Comparison of ENCODE assay signal across 27 mouse cellular contexts in genomic region chr13:58886108-58886507, GRCm38 (mm10).
DNase-seq lines count a peak whose midpoint lies in the region; ATAC-seq and TF ChIP-seq lines count a peak whose summit lies in the region.
"Had no signal": no experiment of that assay in that cellular context is flagged by ENCODE, and none has a peak within 500 bp of the region (broad histone marks: within the 10 kb centered on the region; RNA-seq: fewer than 3 reads in every experiment).

No protein-coding gene starts in this region.

- H3K4me1 ChIP-seq in forebrain, postnatal 0 days (ENCODE audit: insufficient read depth), result peaks cover 5% of the 10 kb centered on the region; the same call in 1 of the 2 replicates
- no peaks in the 10 kb centered on the region for H3K4me1 ChIP-seq in forebrain, embryonic 10.5 days
- H3K4me1 ChIP-seq in heart, embryonic 10.5 days, result no peaks in the 10 kb centered on the region
- no peaks in the 10 kb centered on the region for H3K4me1 ChIP-seq in kidney, embryonic 15.5 days
- H3K4me1 ChIP-seq: heart, embryonic 12.5 days; heart, embryonic 15.5 days had no signal

- WGBS in forebrain, postnatal 0 days, result 69% methylated on average over 8 of the region's 8 CpGs
- 79% methylated on average over 8 of the region's 8 CpGs for WGBS in forebrain, embryonic 10.5 days
- 64% methylated on average over 8 of the region's 8 CpGs for WGBS in heart, embryonic 10.5 days
- WGBS in kidney, embryonic 15.5 days, result 81% methylated on average over 8 of the region's 8 CpGs

- H3K4me3 ChIP-seq in forebrain, postnatal 0 days (ENCODE audit: low read depth, low read length), result no peak overlapping the region
- no peak overlapping the region for H3K4me3 ChIP-seq in forebrain, embryonic 10.5 days
- no peak overlapping the region for H3K4me3 ChIP-seq in heart, embryonic 10.5 days
- no peak overlapping the region for H3K4me3 ChIP-seq in kidney, embryonic 15.5 days (replicated peaks)
- H3K4me3 ChIP-seq: gastrocnemius, adult 2 months; heart, adult 2 months; heart, embryonic 12.5 days; heart, embryonic 15.5 days had no signal

- intact Hi-C loops in left cerebral cortex, postnatal 10 days (cut with DNase I), result no loop called here

- no peaks in the 10 kb centered on the region for H3K27me3 ChIP-seq in forebrain, postnatal 0 days (ENCODE audit: insufficient read depth, low read length)
- H3K27me3 ChIP-seq in forebrain, embryonic 10.5 days (ENCODE audit: poor library complexity, severe bottlenecking), result no peaks in the 10 kb centered on the region
- no peaks in the 10 kb centered on the region for H3K27me3 ChIP-seq in heart, embryonic 10.5 days (ENCODE audit: insufficient read depth, poor library complexity, severe bottlenecking)
- H3K27me3 ChIP-seq in kidney, embryonic 15.5 days, result no peaks in the 10 kb centered on the region
- H3K27me3 ChIP-seq: CH12.LX; heart, embryonic 12.5 days; heart, embryonic 15.5 days; Patski had no signal

- no peak overlapping the region for H3K4me2 ChIP-seq in forebrain, postnatal 0 days (ENCODE audit: low read depth)
- no peak overlapping the region for H3K4me2 ChIP-seq in kidney, embryonic 15.5 days
- H3K4me2 ChIP-seq: heart, embryonic 12.5 days; heart, embryonic 15.5 days; hindbrain, embryonic 14.5 days had no signal

- DNase-seq in forebrain, postnatal 0 days, result no peak
- DNase-seq in forebrain, embryonic 10.5 days (ENCODE audit: extremely low spot score, low spot score), result no peak
- peak; percentile 0 for DNase-seq in heart, adult 8-10 months (ENCODE audit: low spot score)
- DNase-seq in heart, embryonic 10.5 days (ENCODE audit: low spot score), result no peak
- peak; percentile 16 to 26 for DNase-seq in left cerebral cortex, adult 9 months (ENCODE audit: low spot score in 2 of 2)
- DNase-seq in left cerebral cortex, postnatal 10 days (ENCODE audit: extremely low spot score in 1 of 2, low spot score in 2 of 2), result no peak
- DNase-seq in brain, adult 2 months (ENCODE audit: low read depth, low spot score), result peak; percentile 82
- DNase-seq: adrenal gland, postnatal 14 days; B cell, adult 2 months; cerebellum, adult 18-20 months; cerebellum, adult 9-10 months; cerebellum, postnatal 14 days; gastrocnemius, adult 2 months; gastrocnemius, postnatal 25 days; heart, postnatal 4 days had no signal

- H3K9ac ChIP-seq in forebrain, postnatal 0 days, result no peak overlapping the region
- H3K9ac ChIP-seq in kidney, embryonic 15.5 days, result no peak overlapping the region
- H3K9ac ChIP-seq: heart, embryonic 12.5 days; heart, embryonic 15.5 days; hindbrain, embryonic 14.5 days had no signal

- 0 out of 2 replicates have a peak overlapping the region, but pooled peaks have one; percentile 5 for H3K27ac ChIP-seq in forebrain, postnatal 0 days (ENCODE audit: low read depth, low read length)
- H3K27ac ChIP-seq in forebrain, embryonic 10.5 days, result no peak overlapping the region
- no peak overlapping the region for H3K27ac ChIP-seq in heart, embryonic 10.5 days
- H3K27ac ChIP-seq in kidney, embryonic 15.5 days, result no peak overlapping the region
- H3K27ac ChIP-seq: gastrocnemius, adult 2 months; heart, adult 2 months; heart, embryonic 15.5 days; hindbrain, embryonic 14.5 days; hindbrain, postnatal 0 days had no signal

- no peaks in the 10 kb centered on the region; the same call in 1 of the 2 replicates for H3K36me3 ChIP-seq in forebrain, postnatal 0 days (ENCODE audit: insufficient read depth)
- H3K36me3 ChIP-seq in forebrain, embryonic 10.5 days (replicated peaks), result peaks cover 21% of the 10 kb centered on the region
- H3K36me3 ChIP-seq in heart, embryonic 10.5 days, result no peaks in the 10 kb centered on the region
- H3K36me3 ChIP-seq in kidney, embryonic 15.5 days, result no peaks in the 10 kb centered on the region
- H3K36me3 ChIP-seq: G1E; heart, embryonic 12.5 days; heart, embryonic 15.5 days had no signal

- no peak for ATAC-seq in forebrain, postnatal 0 days
- ATAC-seq in kidney, embryonic 15.5 days (replicated peaks; ENCODE audit: low FRiP score), result no peak
- ATAC-seq: forebrain, embryonic 14.5 days; hindbrain, postnatal 0 days; inflammation-experienced regulatory T-cells, adult 6 months; intestine, embryonic 16.5 days; Patski had no signal

- H3K9me3 ChIP-seq in forebrain, postnatal 0 days (ENCODE audit: low read length), result 0 out of 2 replicates have a peak, but pooled peaks cover 5% of the 10 kb centered on the region
- H3K9me3 ChIP-seq in forebrain, embryonic 10.5 days, result peaks cover 9% of the 10 kb centered on the region
- peaks cover 2% of the 10 kb centered on the region; the same call in 1 of the 2 replicates for H3K9me3 ChIP-seq in heart, embryonic 10.5 days
- H3K9me3 ChIP-seq in kidney, embryonic 15.5 days (replicated peaks), result no peaks in the 10 kb centered on the region
- H3K9me3 ChIP-seq: heart, embryonic 12.5 days; heart, embryonic 15.5 days had no signal

- TF ChIP-seq CTCF in forebrain, postnatal 0 days (IDR thresholded peaks at IDR 0.05; ENCODE audit: low read depth), result no peak

Comparison
In these comparisons a context has a peak if more than half of its experiments do, and no peak if none do; other contexts are left out.
1. DNase-seq: peak in heart, adult 8-10 months (single experiment), left cerebral cortex, adult 9 months (2 of 2) and brain, adult 2 months (single experiment); none in forebrain, postnatal 0 days (single experiment), forebrain, embryonic 10.5 days (single experiment), heart, embryonic 10.5 days (single experiment) and left cerebral cortex, postnatal 10 days (0 of 2).